Mouse (Mus musculus) stomach, postnatal 0 days (tissue): Measurements from ENCODE around the gene Tor2a. TPM values are rescaled to one million over a fixed set of nuclear protein-coding genes. Genes with fewer than 3 reads are reported as not detected.

Experiments used
- ATAC-seq: fragments of 200-750 bp; cut with Nextera tagmentation; 2 replicates; pipeline ENCODE4 v1.8.0; 2017; ENCODE audit not compliant: low FRiP score, low TSS enrichment
- DNase-seq: peaks from one replicate; pipeline ENCODE4 v3.0.0-alpha.2; 2016; ENCODE audit warnings: low spot score
- H3K27ac ChIP-seq: fragments of 300-500 bp; sonication (generic); replicated peaks from 2 replicates; pipeline ENCODE4 v1.5.1; 2014; ENCODE audit warnings: mild to moderate bottlenecking, control low read depth
- H3K27me3 ChIP-seq: fragments of 300-500 bp; sonication (generic); 2 replicates; pipeline ENCODE4 v1.6.1; 2014; ENCODE audit warnings: low read length; ENCODE audit not compliant: control insufficient read depth, insufficient read depth
- H3K36me3 ChIP-seq: fragments of 300-500 bp; sonication (generic); 2 replicates; pipeline ENCODE4 v1.6.1; 2014; ENCODE audit warnings: low read length, mixed read lengths; ENCODE audit not compliant: control insufficient read depth, insufficient read depth
- H3K4me1 ChIP-seq: fragments of 300-500 bp; sonication (generic); replicated peaks from 2 replicates; pipeline ENCODE4 v1.6.1; 2014; ENCODE audit warnings: antibody characterized with exemption; ENCODE audit not compliant: control insufficient read depth, insufficient read depth
- H3K4me2 ChIP-seq: fragments of 300-500 bp; sonication (generic); replicated peaks from 2 replicates; pipeline ENCODE4 v1.6.1; 2014; ENCODE audit warnings: low read depth, mild to moderate bottlenecking, control low read depth, moderate library complexity
- H3K4me3 ChIP-seq: fragments of 300-500 bp; sonication (generic); 2 replicates; pipeline ENCODE4 v1.5.1; 2014; ENCODE audit warnings: low read depth, low read length, control low read depth
- H3K9ac ChIP-seq: fragments of 300-500 bp; sonication (generic); 2 replicates; pipeline ENCODE4 v1.6.1; 2014; ENCODE audit warnings: mild to moderate bottlenecking, low read length, control low read depth, mixed read lengths
- H3K9me3 ChIP-seq: fragments of 300-500 bp; sonication (generic); 2 replicates; pipeline ENCODE4 v1.6.1; 2016; ENCODE audit warnings: low read length; ENCODE audit not compliant: control insufficient read depth
- CTCF ChIP-seq: IDR thresholded peaks from 2 replicates; pipeline ENCODE4 v1.5.1; 2016; ENCODE audit warnings: antibody characterized with exemption, low read depth, mild to moderate bottlenecking, moderate library complexity
- EP300 ChIP-seq: optimal IDR thresholded peaks from 2 replicates; pipeline ENCODE3; 2016; ENCODE audit warnings: antibody characterized with exemption
- WGBS: fragments of 180-500 bp; shearing (Covaris S2); extraction: QIAGEN DNeasy Blood & Tissue Kit; methylation state at CpG from one replicate; pipeline ENCODE4 v1.1.7; 2014; 5-methylcytosine and 5-hydroxymethylcytosine counted together
- polyA plus RNA-seq: library from polyadenylated mRNA; unstranded; fragments of >200 nt; fragmentation: Nextera tagmentation; extraction: Ambion mirVana; gene quantifications from 2 replicates; pipeline ENCODE4 v1.2.1, GENCODE M21; 2015

Gene Tor2a
- polyA plus RNA-seq, 1 experiment from 2014 or later, result 45.9 TPM

- H3K4me3 ChIP-seq, result peak overlapping the region; percentile 81
- peak overlapping the region; percentile 97 for H3K27ac ChIP-seq
- H3K4me2 ChIP-seq, result peak overlapping the region; percentile 84
- no peaks in the 10 kb centered on the region for H3K9me3 ChIP-seq
- no peaks in the 10 kb centered on the region for H3K4me1 ChIP-seq
- ATAC-seq (peak; percentile 64), DNase-seq (peak; percentile 89)
- no peaks in the 10 kb centered on the region for H3K27me3 ChIP-seq
- under 1% methylated on average over 41 of the region's 41 CpGs for WGBS
- H3K36me3 ChIP-seq, result peaks cover 15% of the 10 kb centered on the region
- H3K9ac ChIP-seq, result peak overlapping the region; percentile 84
- TF ChIP-seq CTCF, result peak; percentile 29
- no peak for TF ChIP-seq EP300
Measured at GRCm38 (mm10) chr2:32712108-32712551, 44.9 kb upstream of the Tor2a start.

- Histone ChIP-seq H3K4me2 (peak overlapping the region; percentile 84), H3K9me3 (no peaks in the 10 kb centered on the region), H3K27ac (peak overlapping the region; percentile 97), H3K4me1 (no peaks in the 10 kb centered on the region; the same call in 1 of the 2 replicates), H3K36me3 (peaks cover 15% of the 10 kb centered on the region), H3K9ac (peak overlapping the region; percentile 84), H3K27me3 (no peaks in the 10 kb centered on the region), H3K4me3 (peak overlapping the region; percentile 81)
- DNase-seq (peak; percentile 96), ATAC-seq (peak; percentile 89)
- WGBS, result 2% methylated on average over 21 of the region's 44 CpGs
- TF ChIP-seq EP300, result no peak
- TF ChIP-seq CTCF, result no peak
Measured at GRCm38 (mm10) chr2:32712586-32712933, 44.5 kb upstream of the Tor2a start.

GRCm38 (mm10) chr2:32712934-32713817 lies 43.9 kb upstream of the Tor2a start, which contains the start of gene Cdk9:
Cdk9 (minus strand) TSS chr2:32713076.
- WGBS, result under 1% methylated on average over 37 of the region's 79 CpGs
- peak within 1 kb of the TSS; percentile 81 for H3K4me3 ChIP-seq
- peak; percentile 86 for ATAC-seq
- no peaks in the 10 kb centered on the region for H3K9me3 ChIP-seq
- no peaks in the 10 kb centered on the region for H3K27me3 ChIP-seq
- H3K9ac ChIP-seq, result peak within 1 kb of the TSS; percentile 84
- no peak for TF ChIP-seq EP300
- TF ChIP-seq CTCF, result peak; percentile 99
- peak; percentile 95 for DNase-seq
- H3K36me3 ChIP-seq, result peaks cover 11% of the 10 kb centered on the region
- no peaks in the 10 kb centered on the region; the same call in 1 of the 2 replicates for H3K4me1 ChIP-seq
- H3K27ac ChIP-seq, result peak within 1 kb of the TSS; percentile 97
- H3K4me2 ChIP-seq, result peak within 1 kb of the TSS; percentile 84

- H3K27me3 ChIP-seq, result no peaks in the 10 kb centered on the region
- H3K4me1 ChIP-seq, result no peaks in the 10 kb centered on the region; the same call in 1 of the 2 replicates
- H3K4me2 ChIP-seq, result no peak overlapping the region
- H3K9me3 ChIP-seq, result no peaks in the 10 kb centered on the region
- no peak overlapping the region for H3K4me3 ChIP-seq
- DNase-seq (no peak), ATAC-seq (no peak)
- 42% methylated on average over 11 of the region's 11 CpGs for WGBS
- peak overlapping the region; percentile 84; the same call in 1 of the 2 replicates for H3K9ac ChIP-seq
- peak overlapping the region; percentile 97 for H3K27ac ChIP-seq
- TF ChIP-seq EP300 (no peak), CTCF (no peak)
- H3K36me3 ChIP-seq, result peaks cover 6% of the 10 kb centered on the region
Measured at GRCm38 (mm10) chr2:32714117-32714986, 42.7 kb upstream of the Tor2a start.

GRCm38 (mm10) chr2:32714987-32715425 lies 42.0 kb upstream of the Tor2a start:
- H3K4me2 ChIP-seq, result no peak overlapping the region
- H3K4me1 ChIP-seq, result no peaks in the 10 kb centered on the region; the same call in 1 of the 2 replicates
- H3K27me3 ChIP-seq, result no peaks in the 10 kb centered on the region
- no peak for TF ChIP-seq EP300
- TF ChIP-seq CTCF, result no peak; the same call in 1 of the 2 replicates
- 44% methylated on average over 4 of the region's 4 CpGs for WGBS
- ATAC-seq, result peak; percentile 33; the same call in 1 of the 2 replicates
- DNase-seq, result peak; percentile 70
- H3K27ac ChIP-seq, result peak overlapping the region; percentile 97
- no peak overlapping the region for H3K4me3 ChIP-seq
- H3K9me3 ChIP-seq, result no peaks in the 10 kb centered on the region
- no peaks in the 10 kb centered on the region for H3K36me3 ChIP-seq
- 0 out of 2 replicates have a peak overlapping the region, but pooled peaks have one; percentile 23 for H3K9ac ChIP-seq
